Mouse (Mus musculus): ENCODE measurements at regions not wholly inside any gene's neighbourhood (a gene's known extent, or its start where the extent isn't known, plus 50 kb on each side); places are given as distances from the start of the nearest gene placed in this dataset.

- Histone ChIP-seq H3K27me3 (ENCODE audit: control insufficient read depth, insufficient read depth, low read length) (no peaks in the 10 kb centered on the region), H3K4me1 (ENCODE audit: control insufficient read depth, insufficient read depth, low read length) (no peaks in the 10 kb centered on the region), H3K9me3 (ENCODE audit: control insufficient read depth, low read length) (no peaks in the 10 kb centered on the region), H3K4me3 (ENCODE audit: low read depth, low read length) (no peak overlapping the region), H3K9ac (ENCODE audit: low read length) (no peak overlapping the region), H3K36me3 (ENCODE audit: control insufficient read depth, insufficient read depth, low read length) (no peaks in the 10 kb centered on the region), H3K4me2 (no peak overlapping the region), H3K27ac (ENCODE audit: low read depth, low read length) (no peak overlapping the region)
- no peak for DNase-seq (ENCODE audit: low spot score, missing footprints)
- ATAC-seq (ENCODE audit: low FRiP score) = no peak
- 90% methylated on average over 2 of the region's 2 CpGs for WGBS
Observed at GRCm38 (mm10) chr11:8269171-8269570, 395.2 kb downstream of the Tns3 start.

GRCm38 (mm10) chr11:8254036-8254435, 410.3 kb downstream of the Tns3 start:
- ATAC-seq (ENCODE audit: low FRiP score) (no peak), DNase-seq (ENCODE audit: low spot score, missing footprints) (no peak)
- no peak overlapping the region for H3K4me3 ChIP-seq (ENCODE audit: low read depth, low read length)
- no peak overlapping the region for H3K4me2 ChIP-seq
- no peaks in the 10 kb centered on the region for H3K4me1 ChIP-seq (ENCODE audit: control insufficient read depth, insufficient read depth, low read length)
- no peaks in the 10 kb centered on the region for H3K36me3 ChIP-seq (ENCODE audit: control insufficient read depth, insufficient read depth, low read length)
- no peaks in the 10 kb centered on the region for H3K27me3 ChIP-seq (ENCODE audit: control insufficient read depth, insufficient read depth, low read length)
- H3K27ac ChIP-seq (ENCODE audit: low read depth, low read length) = no peak overlapping the region
- no peaks in the 10 kb centered on the region for H3K9me3 ChIP-seq (ENCODE audit: control insufficient read depth, low read length)
- H3K9ac ChIP-seq (ENCODE audit: low read length) = no peak overlapping the region
- WGBS = 73% methylated on average over 2 of the region's 2 CpGs

DNA sequence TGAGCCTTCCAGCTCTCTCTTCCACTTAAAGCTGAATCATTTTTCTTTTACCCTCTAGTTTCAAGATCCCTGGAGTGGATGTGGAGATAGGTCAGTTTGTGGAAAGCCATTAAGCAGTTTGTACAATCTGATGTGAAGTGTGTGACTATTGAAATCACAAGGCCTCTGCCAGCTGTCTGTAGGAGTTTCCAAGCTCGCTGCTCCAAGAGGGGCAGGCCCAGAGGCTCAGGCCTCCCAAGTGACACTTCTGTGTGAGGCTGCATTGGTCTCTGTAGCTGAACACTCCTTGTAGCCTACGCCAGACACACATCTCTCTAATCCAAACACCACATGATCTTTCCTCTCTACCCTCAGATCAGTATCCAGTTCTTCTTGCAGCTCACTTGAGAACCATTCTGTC, 413.0 kb downstream of the Tns3 start:
- no peaks in the 10 kb centered on the region for H3K9me3 ChIP-seq (ENCODE audit: control insufficient read depth, low read length)
- no peaks in the 10 kb centered on the region for H3K36me3 ChIP-seq (ENCODE audit: control insufficient read depth, insufficient read depth, low read length)
- no peaks in the 10 kb centered on the region for H3K27me3 ChIP-seq (ENCODE audit: control insufficient read depth, insufficient read depth, low read length)
- no peak overlapping the region for H3K4me3 ChIP-seq (ENCODE audit: low read depth, low read length)
- WGBS = 66% methylated on average over 2 of the region's 2 CpGs
- ATAC-seq (ENCODE audit: low FRiP score) (no peak), DNase-seq (ENCODE audit: low spot score, missing footprints) (no peak)
- H3K4me2 ChIP-seq = no peak overlapping the region
- no peak overlapping the region for H3K27ac ChIP-seq (ENCODE audit: low read depth, low read length)
- no peaks in the 10 kb centered on the region for H3K4me1 ChIP-seq (ENCODE audit: control insufficient read depth, insufficient read depth, low read length)
- no peak overlapping the region for H3K9ac ChIP-seq (ENCODE audit: low read length)

DNA sequence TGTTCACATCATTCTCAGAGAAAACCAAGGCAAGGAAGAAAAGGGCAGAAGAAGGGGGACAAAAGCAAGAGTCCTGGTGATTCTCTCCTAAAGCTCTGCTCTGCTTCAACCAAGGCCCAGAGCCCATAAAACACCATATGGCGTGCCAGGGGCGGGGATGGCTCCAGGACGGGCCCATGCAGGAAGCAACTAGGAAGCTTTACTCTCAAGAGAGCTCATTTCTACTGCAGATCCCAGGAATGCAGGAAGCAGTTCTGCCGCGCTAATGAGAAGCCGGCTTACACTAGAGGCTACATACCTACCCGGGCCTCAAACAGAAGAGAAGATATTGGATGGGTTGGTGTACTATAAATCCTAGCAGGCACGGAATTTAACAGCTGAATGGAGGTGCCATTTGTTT, 414.9 kb downstream of the Tns3 start:
- no peaks in the 10 kb centered on the region for H3K4me1 ChIP-seq (ENCODE audit: control insufficient read depth, insufficient read depth, low read length)
- no peak overlapping the region for H3K27ac ChIP-seq (ENCODE audit: low read depth, low read length)
- no peak overlapping the region for H3K4me3 ChIP-seq (ENCODE audit: low read depth, low read length)
- H3K4me2 ChIP-seq = no peak overlapping the region
- ATAC-seq (ENCODE audit: low FRiP score) (no peak), DNase-seq (ENCODE audit: low spot score, missing footprints) (no peak)
- 81% methylated on average over 8 of the region's 8 CpGs for WGBS
- H3K9me3 ChIP-seq (ENCODE audit: control insufficient read depth, low read length) = no peaks in the 10 kb centered on the region
- no peak overlapping the region for H3K9ac ChIP-seq (ENCODE audit: low read length)
- no peaks in the 10 kb centered on the region for H3K27me3 ChIP-seq (ENCODE audit: control insufficient read depth, insufficient read depth, low read length)
- H3K36me3 ChIP-seq (ENCODE audit: control insufficient read depth, insufficient read depth, low read length) = no peaks in the 10 kb centered on the region

GRCm38 (mm10) chr11:8247535-8247934, 416.8 kb downstream of the Tns3 start:
- H3K36me3 ChIP-seq (ENCODE audit: control insufficient read depth, insufficient read depth, low read length) = no peaks in the 10 kb centered on the region
- ATAC-seq (ENCODE audit: low FRiP score) (no peak), DNase-seq (ENCODE audit: low spot score, missing footprints) (no peak)
- H3K27me3 ChIP-seq (ENCODE audit: control insufficient read depth, insufficient read depth, low read length) = no peaks in the 10 kb centered on the region
- no peak overlapping the region for H3K9ac ChIP-seq (ENCODE audit: low read length)
- no peak overlapping the region for H3K27ac ChIP-seq (ENCODE audit: low read depth, low read length)
- no peak overlapping the region for H3K4me3 ChIP-seq (ENCODE audit: low read depth, low read length)
- no peak overlapping the region for H3K4me2 ChIP-seq
- no peaks in the 10 kb centered on the region for H3K9me3 ChIP-seq (ENCODE audit: control insufficient read depth, low read length)
- WGBS = 73% methylated on average over 5 of the region's 5 CpGs
- no peaks in the 10 kb centered on the region for H3K4me1 ChIP-seq (ENCODE audit: control insufficient read depth, insufficient read depth, low read length)

DNA sequence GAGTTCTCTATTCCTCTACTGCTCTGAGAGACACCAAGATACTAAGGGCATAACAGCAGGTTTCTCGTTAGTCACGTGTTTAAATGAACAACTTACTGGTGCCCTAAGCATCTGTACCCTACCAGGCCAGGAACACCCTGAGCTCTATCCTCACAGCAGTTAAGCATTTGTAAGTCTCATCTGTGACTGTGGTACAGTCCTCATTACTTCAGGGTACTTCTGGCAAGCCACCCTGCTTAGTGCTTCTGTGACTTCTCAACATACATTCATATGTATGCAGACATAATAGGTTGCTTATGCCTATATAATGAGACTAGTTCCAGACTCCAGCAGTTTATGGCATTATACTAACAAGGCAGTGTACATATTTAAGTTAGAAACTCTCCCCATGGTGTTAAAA, 417.3 kb downstream of the Tns3 start:
- H3K36me3 ChIP-seq (ENCODE audit: control insufficient read depth, insufficient read depth, low read length) = no peaks in the 10 kb centered on the region
- ATAC-seq (ENCODE audit: low FRiP score) (no peak), DNase-seq (ENCODE audit: low spot score, missing footprints) (no peak)
- WGBS = 75% methylated on average over 2 of the region's 2 CpGs
- no peaks in the 10 kb centered on the region for H3K27me3 ChIP-seq (ENCODE audit: control insufficient read depth, insufficient read depth, low read length)
- no peaks in the 10 kb centered on the region for H3K4me1 ChIP-seq (ENCODE audit: control insufficient read depth, insufficient read depth, low read length)
- H3K27ac ChIP-seq (ENCODE audit: low read depth, low read length) = no peak overlapping the region
- no peak overlapping the region for H3K4me3 ChIP-seq (ENCODE audit: low read depth, low read length)
- no peaks in the 10 kb centered on the region for H3K9me3 ChIP-seq (ENCODE audit: control insufficient read depth, low read length)
- no peak overlapping the region for H3K9ac ChIP-seq (ENCODE audit: low read length)
- H3K4me2 ChIP-seq = no peak overlapping the region

GRCm38 (mm10) chr11:8245408-8246003, 418.8 kb downstream of the Tns3 start:
- no peaks in the 10 kb centered on the region for H3K36me3 ChIP-seq (ENCODE audit: control insufficient read depth, insufficient read depth, low read length)
- H3K9ac ChIP-seq (ENCODE audit: low read length) = no peak overlapping the region
- DNase-seq (ENCODE audit: low spot score, missing footprints) (no peak), ATAC-seq (ENCODE audit: low FRiP score) (peak; percentile 52; the same call in 1 of the 2 replicates)
- no peak overlapping the region for H3K27ac ChIP-seq (ENCODE audit: low read depth, low read length)
- H3K27me3 ChIP-seq (ENCODE audit: control insufficient read depth, insufficient read depth, low read length) = no peaks in the 10 kb centered on the region
- WGBS = 39% methylated on average over 3 of the region's 3 CpGs
- no peaks in the 10 kb centered on the region for H3K4me1 ChIP-seq (ENCODE audit: control insufficient read depth, insufficient read depth, low read length)
- no peak overlapping the region for H3K4me2 ChIP-seq
- H3K9me3 ChIP-seq (ENCODE audit: control insufficient read depth, low read length) = no peaks in the 10 kb centered on the region
- no peak overlapping the region for H3K4me3 ChIP-seq (ENCODE audit: low read depth, low read length)

GRCm38 (mm10) chr11:8238498-8238897, 425.8 kb downstream of the Tns3 start:
- H3K27ac ChIP-seq (ENCODE audit: low read depth, low read length) = no peak overlapping the region

DNA sequence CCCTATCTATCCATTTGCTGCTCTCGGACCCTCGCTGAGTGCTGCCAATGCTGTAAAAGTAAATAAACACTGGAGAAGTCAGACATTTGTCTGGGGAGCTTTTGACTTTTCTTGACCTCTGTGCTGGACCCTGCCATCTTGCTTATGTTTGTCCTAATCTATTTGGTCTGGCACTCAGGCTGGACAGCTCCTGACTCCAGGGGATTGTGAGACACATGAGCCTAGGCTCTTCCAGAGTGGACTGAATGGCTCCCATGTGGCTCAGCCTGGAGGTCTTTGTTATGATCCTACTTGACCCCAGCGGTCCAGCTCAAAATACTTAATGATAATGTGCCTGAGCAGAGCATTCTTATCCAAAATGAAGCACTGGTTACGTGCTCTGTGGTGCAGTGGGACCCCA, 426.8 kb downstream of the Tns3 start:
- WGBS = 74% methylated on average over 4 of the region's 4 CpGs
- no peak for DNase-seq (ENCODE audit: low spot score, missing footprints)
- no peaks in the 10 kb centered on the region for H3K9me3 ChIP-seq (ENCODE audit: control insufficient read depth, low read length)

More at GRCm38 (mm10) chr11:8238498-8238897, 425.8 kb downstream of the Tns3 start:
- H3K4me2 ChIP-seq = no peak overlapping the region
- H3K4me3 ChIP-seq (ENCODE audit: low read depth, low read length) = no peak overlapping the region
- H3K36me3 ChIP-seq (ENCODE audit: control insufficient read depth, insufficient read depth, low read length) = no peaks in the 10 kb centered on the region
- H3K9me3 ChIP-seq (ENCODE audit: control insufficient read depth, low read length) = no peaks in the 10 kb centered on the region
- no peak for DNase-seq (ENCODE audit: low spot score, missing footprints)
- H3K27me3 ChIP-seq (ENCODE audit: control insufficient read depth, insufficient read depth, low read length) = no peaks in the 10 kb centered on the region
- no peaks in the 10 kb centered on the region for H3K4me1 ChIP-seq (ENCODE audit: control insufficient read depth, insufficient read depth, low read length)
- H3K9ac ChIP-seq (ENCODE audit: low read length) = no peak overlapping the region
- ATAC-seq (ENCODE audit: low FRiP score) = no peak
- 76% methylated on average over 1 of the region's 1 CpGs for WGBS

More for the DNA sequence above, 426.8 kb downstream of the Tns3 start:
- Histone ChIP-seq H3K4me1 (ENCODE audit: control insufficient read depth, insufficient read depth, low read length) (no peaks in the 10 kb centered on the region), H3K36me3 (ENCODE audit: control insufficient read depth, insufficient read depth, low read length) (no peaks in the 10 kb centered on the region), H3K4me3 (ENCODE audit: low read depth, low read length) (no peak overlapping the region), H3K27me3 (ENCODE audit: control insufficient read depth, insufficient read depth, low read length) (no peaks in the 10 kb centered on the region), H3K9ac (ENCODE audit: low read length) (no peak overlapping the region), H3K4me2 (no peak overlapping the region), H3K27ac (ENCODE audit: low read depth, low read length) (no peak overlapping the region)
- ATAC-seq (ENCODE audit: low FRiP score) = no peak
